Mouse (Mus musculus): ENCODE measurements around the gene Olfr455. TPM values are rescaled to one million over a fixed set of nuclear protein-coding genes. Genes with fewer than 3 reads are reported as not detected.

Gene Olfr455
- total and polyA plus RNA-seq, 3 experiments = not detected

GRCm38 (mm10) chr6:42513461-42513860 is 33.9 kb downstream of the Olfr455 start:
- Histone ChIP-seq H3K27me3 (ENCODE audit: control insufficient read depth in 1 of 2, insufficient read depth in 2 of 2, low read length in 2 of 2) (no peaks in the 10 kb centered on the region), H3K9ac (ENCODE audit: control insufficient read depth, low read depth, low read length, poor library complexity, severe bottlenecking) (no peak overlapping the region), H3K79me2 (ENCODE audit: control insufficient read depth, insufficient read depth, low read length, poor library complexity) (no peaks in the 10 kb centered on the region), H3K27ac (ENCODE audit: control insufficient read depth, low read depth, low read length) (no peak overlapping the region), H3K4me1 (ENCODE audit: control insufficient read depth in 1 of 2, insufficient read depth in 2 of 2, low read length in 2 of 2) (no peaks in the 10 kb centered on the region), H3K4me3 (ENCODE audit: control insufficient read depth in 1 of 2, insufficient read depth in 1 of 2, low read depth in 2 of 2, low read length in 2 of 2) (no peak overlapping the region), H3K36me3 (ENCODE audit: control insufficient read depth in 1 of 2, insufficient read depth in 2 of 2, low read length in 2 of 2) (no peaks in the 10 kb centered on the region), H3K9me3 (replicated peaks; ENCODE audit: insufficient read depth, low read length) (no peaks in the 10 kb centered on the region)
- DNase-seq (ENCODE audit: low read depth, low spot score) = no peak
- TF ChIP-seq POLR2AphosphoS2 (IDR thresholded peaks at IDR 0.05; ENCODE audit: low read length) (no peak), EP300 (IDR thresholded peaks at IDR 0.05; ENCODE audit: low read depth in 1 of 2, low read length in 2 of 2) (no peak), RCOR1 (IDR thresholded peaks at IDR 0.05; ENCODE audit: low read depth, low read length) (no peak), POLR2A (IDR thresholded peaks at IDR 0.05; ENCODE audit: control insufficient read depth in 1 of 2, insufficient read depth in 1 of 2, low read depth in 1 of 2, low read length in 2 of 2, poor library complexity in 1 of 2) (no peak), ZC3H11A (IDR thresholded peaks at IDR 0.05; ENCODE audit: low read depth, low read length) (no peak), MEF2A (IDR thresholded peaks at IDR 0.05; ENCODE audit: extremely low read depth, insufficient replicate concordance, low read depth, low read length, poor library complexity, severe bottlenecking) (no peak), MAX (IDR thresholded peaks at IDR 0.05; ENCODE audit: low read length) (no peak), USF1 (IDR thresholded peaks at IDR 0.05; ENCODE audit: low read depth, low read length) (no peak), SMC3 (IDR thresholded peaks at IDR 0.05; ENCODE audit: low read depth, low read length) (no peak), ZKSCAN1 (IDR thresholded peaks at IDR 0.05; ENCODE audit: low read depth, low read length) (no peak), TCF12 (IDR thresholded peaks at IDR 0.05; ENCODE audit: low read depth, low read length) (no peak), BHLHE40 (IDR thresholded peaks at IDR 0.05; ENCODE audit: borderline replicate concordance, low read depth, low read length) (no peak), SIN3A (IDR thresholded peaks at IDR 0.05; ENCODE audit: low read length) (no peak), CHD2 (IDR thresholded peaks at IDR 0.05; ENCODE audit: low read length) (no peak), HCFC1 (IDR thresholded peaks at IDR 0.05; ENCODE audit: low read depth, low read length) (no peak), UBTF (IDR thresholded peaks at IDR 0.05; ENCODE audit: borderline replicate concordance, insufficient read depth, low read depth, low read length) (no peak)

GRCm38 (mm10) chr6:42509311-42509710 is 38.1 kb downstream of the Olfr455 start:
- Histone ChIP-seq H3K27ac (ENCODE audit: control insufficient read depth, low read depth, low read length) (no peak overlapping the region), H3K36me3 (ENCODE audit: control insufficient read depth in 1 of 2, insufficient read depth in 2 of 2, low read length in 2 of 2) (no peaks in the 10 kb centered on the region), H3K9ac (ENCODE audit: control insufficient read depth, low read depth, low read length, poor library complexity, severe bottlenecking) (no peak overlapping the region), H3K4me1 (ENCODE audit: control insufficient read depth in 1 of 2, insufficient read depth in 2 of 2, low read length in 2 of 2) (no peaks in the 10 kb centered on the region), H3K4me3 (ENCODE audit: control insufficient read depth in 1 of 2, insufficient read depth in 1 of 2, low read depth in 2 of 2, low read length in 2 of 2) (no peak overlapping the region), H3K9me3 (replicated peaks; ENCODE audit: insufficient read depth, low read length) (no peaks in the 10 kb centered on the region), H3K27me3 (ENCODE audit: control insufficient read depth in 1 of 2, insufficient read depth in 2 of 2, low read length in 2 of 2) (no peaks in the 10 kb centered on the region), H3K79me2 (ENCODE audit: control insufficient read depth, insufficient read depth, low read length, poor library complexity) (no peaks in the 10 kb centered on the region)
- no peak for DNase-seq (ENCODE audit: low read depth, low spot score)
- no peak for TF ChIP-seq CTCF (IDR thresholded peaks at IDR 0.05 in 2 of 3, conservative IDR thresholded peaks at IDR 0.05 in 1 of 3; ENCODE audit: control insufficient read depth in 1 of 3, insufficient read depth in 1 of 3, low read depth in 2 of 3, low read length in 3 of 3, poor library complexity in 1 of 3, severe bottlenecking in 1 of 3)

All from MEL (cell line).